Mouse (Mus musculus) limb, embryonic 14.5 days (tissue): ENCODE data around the gene Pgm5. TPM values are rescaled to one million over a fixed set of nuclear protein-coding genes. Genes with fewer than 3 reads are reported as not detected.

ENCODE experiments used
- ATAC-seq: fragments of 200-750 bp; cut with Nextera tagmentation; 2 replicates; pipeline ENCODE4 v1.8.0; 2017; ENCODE audit warnings: low read depth, moderate number of reproducible peaks, moderate TSS enrichment; ENCODE audit not compliant: low FRiP score
- DNase-seq: peaks from one replicate; pipeline ENCODE4 v3.0.0-alpha.2; 2015; ENCODE audit warnings: low spot score
- H3K27ac ChIP-seq: fragments of 300-500 bp; sonication (generic); replicated peaks from 2 replicates; pipeline ENCODE4 v1.5.1; 2014; ENCODE audit warnings: low read depth, mild to moderate bottlenecking, low read length, moderate library complexity, mixed read lengths
- H3K27me3 ChIP-seq: fragments of 300-500 bp; sonication (generic); 2 replicates; pipeline ENCODE4 v1.6.1; 2014; ENCODE audit warnings: low read length, mixed read lengths; ENCODE audit not compliant: control insufficient read depth, insufficient read depth
- H3K36me3 ChIP-seq: fragments of 300-500 bp; sonication (generic); 2 replicates; pipeline ENCODE4 v1.6.1; 2014; ENCODE audit warnings: mild to moderate bottlenecking, low read length, moderate library complexity, mixed read lengths; ENCODE audit not compliant: control insufficient read depth, insufficient read depth
- H3K4me1 ChIP-seq: fragments of 300-500 bp; sonication (generic); 2 replicates; pipeline ENCODE4 v1.6.1; 2014; ENCODE audit warnings: antibody characterized with exemption, low read length, mixed read lengths; ENCODE audit not compliant: control insufficient read depth, insufficient read depth
- H3K4me2 ChIP-seq: fragments of 300-500 bp; sonication (generic); replicated peaks from 2 replicates; pipeline ENCODE4 v1.6.1; 2014; ENCODE audit warnings: low read depth, mild to moderate bottlenecking, low read length, moderate library complexity; ENCODE audit not compliant: severe bottlenecking
- H3K4me3 ChIP-seq: fragments of 300-500 bp; sonication (generic); replicated peaks from 2 replicates; pipeline ENCODE4 v1.5.1; 2014; ENCODE audit warnings: low read length
- H3K9ac ChIP-seq: fragments of 300-500 bp; sonication (generic); 2 replicates; pipeline ENCODE4 v1.6.1; 2014; ENCODE audit warnings: mild to moderate bottlenecking, low read depth, low read length, moderate library complexity; ENCODE audit not compliant: severe bottlenecking
- H3K9me3 ChIP-seq: fragments of 300-500 bp; sonication (generic); 2 replicates; pipeline ENCODE4 v1.6.1; 2016; ENCODE audit warnings: low read length; ENCODE audit not compliant: control insufficient read depth
- POLR2A ChIP-seq: fragments of 200-500 bp; IDR thresholded peaks from 2 replicates; pipeline ENCODE4 v1.8.0; 2012; ENCODE audit warnings: inconsistent platforms, mild to moderate bottlenecking, moderate library complexity, borderline replicate concordance; ENCODE audit not compliant: insufficient read depth, insufficient read length; ENCODE audit errors: extremely low read depth
- WGBS: fragments of 180-500 bp; shearing (Covaris S2); extraction: QIAGEN DNeasy Blood & Tissue Kit; methylation state at CpG from one replicate; pipeline ENCODE4 v1.1.7; 2014; 5-methylcytosine and 5-hydroxymethylcytosine counted together
- polyA plus RNA-seq, 2 experiments: library from polyadenylated mRNA; depleted of rRNA in 1 of 2; stranded (reverse) in 1 of 2; unstranded in 1 of 2; fragments of >200 nt; fragmentation: Nextera tagmentation in 1 of 2; extraction: Ambion mirVana in 1 of 2; gene quantifications; 2 replicates each; pipeline versions ENCODE4 v1.2.1 to v1.2.3; 2012 to 2014

Pgm5 gene
- polyA plus RNA-seq, 2 experiments, result 2.6 to 18.2 TPM

GRCm38 (mm10) chr19:24646162-24646829 is 215.4 kb downstream of the Pgm5 start:
- Histone ChIP-seq H3K9ac (no peak overlapping the region), H3K27me3 (no peaks in the 10 kb centered on the region), H3K4me3 (no peak overlapping the region), H3K9me3 (no peaks in the 10 kb centered on the region), H3K4me2 (no peak overlapping the region), H3K27ac (peak overlapping the region; percentile 41; the same call in 1 of the 2 replicates), H3K4me1 (0 out of 2 replicates have a peak, but pooled peaks cover 9% of the 10 kb centered on the region), H3K36me3 (no peaks in the 10 kb centered on the region)
- TF ChIP-seq POLR2A, result no peak
- DNase-seq (peak; percentile 48), ATAC-seq (no peak)
- WGBS, result 37% methylated on average over 8 of the region's 8 CpGs

DNA sequence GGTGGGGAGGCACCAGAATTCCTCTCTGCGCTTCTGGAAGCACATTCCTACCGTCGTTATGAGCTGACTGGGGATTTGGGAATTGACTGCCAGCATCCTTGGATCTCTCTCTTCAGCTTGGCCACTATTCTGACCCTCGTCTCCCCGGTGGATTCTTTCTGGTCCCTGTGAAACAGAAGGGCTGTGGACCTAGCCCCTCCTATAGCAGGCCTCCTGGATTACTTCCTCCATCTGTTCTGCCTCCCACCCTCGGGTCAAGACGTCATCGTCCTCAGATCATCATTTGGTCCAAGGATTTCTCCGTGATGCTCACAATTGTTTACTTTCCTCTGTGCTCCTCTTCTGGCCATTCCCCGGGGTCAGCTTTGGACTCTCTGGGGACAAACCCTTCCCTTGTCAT is 216.7 kb downstream of the Pgm5 start:
- H3K27me3 ChIP-seq, result no peaks in the 10 kb centered on the region
- DNase-seq (no peak), ATAC-seq (no peak)
- H3K4me1 ChIP-seq, result 0 out of 2 replicates have a peak, but pooled peaks cover 9% of the 10 kb centered on the region
- H3K4me3 ChIP-seq, result no peak overlapping the region
- no peak for TF ChIP-seq POLR2A
- H3K27ac ChIP-seq, result no peak overlapping the region
- H3K4me2 ChIP-seq, result no peak overlapping the region
- WGBS, result 63% methylated on average over 10 of the region's 10 CpGs
- H3K9ac ChIP-seq, result no peak overlapping the region
- H3K36me3 ChIP-seq, result no peaks in the 10 kb centered on the region
- H3K9me3 ChIP-seq, result no peaks in the 10 kb centered on the region

GRCm38 (mm10) chr19:24640982-24641381 is 220.7 kb downstream of the Pgm5 start:
- WGBS, result 84% methylated on average over 6 of the region's 6 CpGs
- ATAC-seq (no peak), DNase-seq (no peak)
- Histone ChIP-seq H3K36me3 (no peaks in the 10 kb centered on the region), H3K27ac (no peak overlapping the region), H3K4me2 (no peak overlapping the region), H3K27me3 (no peaks in the 10 kb centered on the region), H3K9ac (no peak overlapping the region), H3K4me3 (no peak overlapping the region), H3K9me3 (no peaks in the 10 kb centered on the region), H3K4me1 (no peaks in the 10 kb centered on the region)
- TF ChIP-seq POLR2A, result no peak

DNA sequence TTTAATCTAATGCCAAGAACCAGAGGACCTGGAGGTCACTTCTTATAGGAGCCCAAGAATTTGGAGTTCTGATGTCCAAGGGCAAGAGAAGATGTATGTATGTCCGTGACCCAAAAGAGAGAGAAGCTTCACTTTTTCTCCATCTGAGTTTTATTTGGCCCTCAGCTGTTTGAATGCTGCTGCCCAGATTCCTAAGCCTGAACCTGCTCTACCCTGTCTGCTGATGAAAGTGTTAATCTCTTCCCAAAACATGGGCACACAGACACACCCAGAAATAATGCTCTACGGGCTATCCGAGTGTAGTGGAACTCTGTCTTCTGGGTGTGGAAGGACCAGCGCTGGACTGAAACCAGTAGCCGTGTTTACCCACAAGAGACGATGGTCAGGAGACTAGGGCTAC is 223.7 kb downstream of the Pgm5 start:
- WGBS, result 84% methylated on average over 6 of the region's 6 CpGs
- H3K4me1 ChIP-seq, result no peaks in the 10 kb centered on the region
- H3K4me3 ChIP-seq, result no peak overlapping the region
- H3K4me2 ChIP-seq, result no peak overlapping the region
- H3K36me3 ChIP-seq, result no peaks in the 10 kb centered on the region
- no peak overlapping the region for H3K9ac ChIP-seq
- TF ChIP-seq POLR2A, result no peak
- DNase-seq, result no peak
- no peaks in the 10 kb centered on the region for H3K27me3 ChIP-seq
- no peak for ATAC-seq
- no peaks in the 10 kb centered on the region for H3K9me3 ChIP-seq
- H3K27ac ChIP-seq, result no peak overlapping the region

DNA sequence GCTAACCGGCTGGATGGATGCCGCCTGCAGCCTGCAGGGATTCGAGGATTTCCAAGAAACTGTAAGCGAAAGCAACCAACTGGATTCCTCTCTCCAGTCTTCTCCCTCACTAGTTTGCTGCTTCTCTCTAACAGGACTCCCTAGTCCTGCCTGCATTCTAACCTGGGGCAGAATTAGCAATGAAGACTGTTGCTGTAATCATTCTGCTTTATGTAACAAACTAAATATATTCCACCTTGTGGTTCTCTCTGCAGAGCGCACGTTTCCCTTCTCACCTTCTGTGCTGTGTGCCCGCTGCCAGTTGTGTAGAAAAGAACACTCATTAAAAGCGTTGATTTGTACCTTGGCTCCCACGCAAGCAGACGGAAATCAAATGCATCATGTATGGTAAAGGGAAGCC is 225.0 kb downstream of the Pgm5 start:
- H3K27ac ChIP-seq, result no peak overlapping the region
- no peaks in the 10 kb centered on the region for H3K27me3 ChIP-seq
- no peak overlapping the region for H3K9ac ChIP-seq
- ATAC-seq, result no peak
- H3K4me3 ChIP-seq, result no peak overlapping the region
- TF ChIP-seq POLR2A, result no peak
- no peak overlapping the region for H3K4me2 ChIP-seq
- no peaks in the 10 kb centered on the region for H3K36me3 ChIP-seq
- WGBS, result 77% methylated on average over 10 of the region's 10 CpGs
- DNase-seq, result no peak
- H3K4me1 ChIP-seq, result no peaks in the 10 kb centered on the region
- H3K9me3 ChIP-seq, result no peaks in the 10 kb centered on the region
